Mouse (Mus musculus): ENCODE data around the gene AL731706.1. TPM values are rescaled to one million over a fixed set of nuclear protein-coding genes. Genes with fewer than 3 reads are reported as not detected.

The AL731706.1 gene
- total RNA-seq, 2 experiments from 2014 or later: 10.5 to 15.2 TPM

DNA sequence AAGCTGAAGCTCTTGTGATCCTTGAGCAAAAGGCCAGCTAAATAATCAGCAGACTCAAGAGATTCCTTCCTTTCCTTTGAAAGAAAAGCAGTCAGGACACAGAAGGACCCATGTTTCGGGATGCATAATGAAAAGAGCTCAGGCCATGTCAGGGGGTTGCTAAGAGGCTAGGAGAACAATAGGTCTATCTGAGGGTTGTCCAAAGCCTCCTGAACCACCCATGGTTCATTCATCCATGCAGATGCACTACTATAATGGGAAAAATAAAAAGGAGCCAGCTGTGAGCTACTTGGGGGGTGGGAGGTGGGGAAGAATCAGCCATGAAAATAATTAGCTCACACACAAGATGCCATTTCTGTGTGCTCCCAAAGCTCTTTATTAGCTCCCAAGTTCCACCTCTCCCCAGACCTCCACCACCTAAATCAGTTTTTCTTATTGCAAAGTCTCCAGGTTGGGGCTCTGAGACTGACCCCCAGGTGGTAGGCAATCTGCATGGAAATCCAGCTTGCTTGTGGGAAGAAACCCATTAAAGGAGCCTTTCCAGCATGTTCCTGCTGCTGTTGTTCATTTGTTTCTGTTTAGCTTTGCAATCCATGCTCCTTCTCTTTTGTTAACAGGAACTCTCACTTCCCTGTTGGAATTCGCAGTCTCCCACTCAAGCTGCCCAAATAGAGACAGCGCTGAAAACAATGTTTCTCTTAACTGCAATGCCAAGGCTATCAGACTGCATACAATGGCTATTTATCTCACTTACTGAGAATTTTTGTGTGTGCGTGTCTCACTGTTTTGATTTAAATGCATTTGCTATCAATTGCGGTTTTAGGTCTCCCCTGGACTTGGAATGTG is 36.4 kb downstream of the AL731706.1 start:
- DNase-seq (ENCODE audit: low spot score in 2 of 2): no peak
- intact Hi-C loops (cut with DNase I): no loop called here

DNA sequence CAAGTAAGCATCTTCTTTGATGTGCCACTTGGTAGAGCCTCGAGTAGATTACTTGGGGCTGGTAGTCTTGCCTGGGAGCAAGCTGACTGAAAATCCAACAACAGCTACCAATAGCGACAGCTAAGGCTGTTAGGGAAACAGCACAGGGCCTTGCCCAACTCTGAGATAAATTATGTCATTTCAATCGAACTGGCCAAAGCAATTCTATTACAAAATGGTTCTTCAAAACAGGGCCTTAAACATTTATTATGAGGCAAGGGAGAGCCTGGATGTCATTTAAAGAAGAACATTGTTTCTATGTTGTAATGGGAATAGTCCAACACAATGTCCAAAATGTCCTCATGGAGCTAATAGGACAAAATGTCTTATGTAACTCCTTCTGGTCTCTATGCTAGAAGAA is 40.8 kb downstream of the AL731706.1 start:
- intact Hi-C loops (cut with DNase I): no loop called here
- no peak for DNase-seq (ENCODE audit: low spot score in 2 of 2)

DNA sequence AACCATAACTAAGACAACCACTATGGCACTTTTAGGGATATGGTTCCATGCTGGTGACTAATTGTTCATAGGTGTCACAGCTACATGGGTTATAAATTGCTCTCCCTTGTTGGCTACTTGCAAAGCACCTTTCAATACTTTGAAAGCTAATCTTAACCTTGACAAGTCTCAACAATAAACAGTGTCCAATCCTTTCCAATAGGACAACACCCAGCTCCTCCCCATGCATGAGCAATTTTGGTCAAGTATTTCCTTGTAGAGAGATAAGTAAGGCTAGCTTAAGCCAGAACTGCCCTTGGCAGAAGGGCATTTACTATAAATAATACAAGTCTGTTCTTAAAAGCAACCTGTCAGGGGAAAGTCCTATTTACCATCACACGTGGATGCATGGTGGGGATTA is 53.2 kb downstream of the AL731706.1 start:
- intact Hi-C loops (cut with DNase I): loop anchor here (5.0 to 10.0 kb wide), 3 partner anchors 121 to 353 kb away; no protein-coding TSS in a partner anchor
- DNase-seq (ENCODE audit: low spot score in 2 of 2): no peak

DNA sequence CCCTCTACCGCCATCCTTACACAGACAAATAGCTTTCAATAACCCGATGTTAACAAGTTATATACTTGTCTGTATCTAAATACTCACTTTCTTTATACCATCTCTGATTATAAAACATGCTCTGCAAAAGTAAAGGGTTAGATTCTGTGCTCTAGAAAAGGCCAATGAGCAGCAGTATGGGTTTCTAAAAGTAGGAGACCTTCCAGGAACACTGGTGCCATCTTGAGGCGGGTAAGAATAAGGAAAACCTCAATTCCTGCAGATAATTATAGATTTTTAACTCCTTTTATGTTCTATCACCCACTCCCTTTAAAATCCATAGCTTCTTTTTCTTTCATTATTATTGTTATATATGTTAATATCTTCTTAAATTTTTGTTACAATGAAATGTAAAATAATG is 55.3 kb downstream of the AL731706.1 start:
- intact Hi-C loops (cut with DNase I): loop anchor here (5.0 to 10.0 kb wide), 3 partner anchors 119 to 351 kb away; no protein-coding TSS in a partner anchor
- no peak for DNase-seq (ENCODE audit: low spot score in 2 of 2)

DNA sequence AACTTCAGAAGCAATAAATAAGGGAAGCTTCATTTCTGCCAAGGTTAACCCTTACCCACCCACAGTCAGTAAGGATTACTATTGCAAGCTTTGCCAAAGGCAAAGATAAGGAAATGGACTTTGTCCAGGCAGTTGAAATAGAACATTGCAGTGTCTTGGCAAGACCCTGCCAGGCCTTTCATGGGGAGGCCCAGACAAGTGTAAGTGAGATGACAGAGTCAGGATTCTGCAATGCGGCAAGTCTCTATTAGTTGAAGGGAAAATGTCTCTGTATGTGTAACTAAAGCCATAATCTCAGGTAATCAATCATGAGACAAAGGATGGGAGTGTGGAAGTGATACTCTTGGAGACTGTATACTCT is 56.5 kb downstream of the AL731706.1 start:
- intact Hi-C loops (cut with DNase I): loop anchor here (5.0 to 10.0 kb wide), 3 partner anchors 117 to 350 kb away; no protein-coding TSS in a partner anchor
- no peak for DNase-seq (ENCODE audit: low spot score in 2 of 2)

DNA sequence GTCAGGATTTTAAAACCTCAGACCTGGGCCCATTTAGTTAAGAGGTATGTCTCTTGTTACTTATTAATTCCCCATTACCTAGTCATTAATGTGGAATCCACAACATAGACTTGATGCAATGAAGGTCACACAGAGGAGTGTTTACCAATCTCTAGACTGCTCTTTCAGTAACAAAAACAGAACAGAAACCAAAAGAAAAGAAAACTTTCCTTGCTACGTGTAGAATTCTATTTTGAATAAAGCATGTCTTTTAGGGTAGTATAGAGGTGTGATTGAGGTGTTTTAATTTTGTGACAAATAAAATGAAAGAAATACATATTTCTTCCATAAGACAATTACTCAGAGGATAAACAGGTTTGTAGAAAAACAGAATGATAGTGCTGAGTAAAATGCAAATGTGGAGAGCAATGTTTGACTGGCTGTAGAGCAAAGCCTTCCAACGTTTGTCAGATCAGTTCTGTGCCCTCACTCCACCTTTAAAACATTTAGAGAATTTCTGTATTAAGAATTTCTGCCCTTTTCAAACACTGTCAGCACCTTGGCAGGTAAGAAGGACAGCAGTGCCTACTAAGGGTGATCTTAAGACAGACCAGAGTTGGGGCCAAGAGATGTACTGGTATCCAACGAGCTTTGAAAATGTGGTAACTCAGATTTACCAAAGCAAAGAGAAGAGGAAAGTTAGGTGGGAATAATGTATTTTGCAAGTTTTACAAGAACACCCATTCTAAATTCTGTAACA is 57.0 kb downstream of the AL731706.1 start:
- DNase-seq (ENCODE audit: low spot score in 2 of 2): no peak
- intact Hi-C loops (cut with DNase I): loop anchor here (10.0 kb wide), 2 partner anchors 239 to 349 kb away; no protein-coding TSS in a partner anchor

DNA sequence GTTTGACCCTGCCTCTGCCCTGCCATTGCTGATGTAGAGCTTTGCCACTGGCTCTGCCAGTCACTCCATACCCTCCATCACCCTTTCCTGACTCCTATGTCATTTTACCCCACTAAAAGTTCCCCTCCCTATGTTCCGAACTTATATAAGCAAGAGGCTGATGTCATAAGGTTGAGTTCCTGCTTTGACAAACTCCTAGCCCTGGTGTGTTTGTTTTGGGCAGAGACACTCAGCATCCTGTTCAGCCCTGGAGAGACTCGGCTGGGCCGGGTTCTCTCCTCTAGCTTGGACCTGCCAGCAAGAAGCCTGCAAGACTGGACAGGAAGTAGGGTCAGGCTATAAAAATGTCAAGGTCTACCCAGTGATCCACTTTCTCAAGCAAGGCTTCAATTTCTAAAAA is 58.3 kb downstream of the AL731706.1 start:
- intact Hi-C loops (cut with DNase I): loop anchor here (10.0 kb wide), 2 partner anchors 238 to 348 kb away; no protein-coding TSS in a partner anchor
- no peak for DNase-seq (ENCODE audit: low spot score in 2 of 2)

Other genes with a start within 250 kb of the AL731706.1 start
- gene Snap25, start 177.9 kb downstream of the AL731706.1 start, total RNA-seq (2021): 1,000 to 10,000 TPM; 2,771 to 2,937 TPM
- 10 to 100 TPM in 1 of 2 experiments, 1 to 10 TPM in 1; 8.5 to 14.3 TPM for gene AL731706.2, start 5.7 kb downstream of the AL731706.1 start, total RNA-seq (2021)
- gene Slx4ip, start 171 bp downstream of the AL731706.1 start, total RNA-seq (2021): 1 to 10 TPM; 8.1 to 8.2 TPM
- 10 to 100 TPM; 26.2 to 26.9 TPM for gene Mkks, start within 50 bp of the AL731706.1 start, total RNA-seq (2021)
- gene Jag1, start 225.3 kb upstream of the AL731706.1 start, total RNA-seq (2021): 1 to 10 TPM; 5.3 to 5.8 TPM